Mouse (Mus musculus) hindbrain, embryonic 10.5 days (tissue): ENCODE measurements around the gene Gucy2g. TPM values are rescaled to one million over a fixed set of nuclear protein-coding genes. Genes with fewer than 3 reads are reported as not detected.
A peak's percentile ranks its signal among the peaks of the same experiment; 100 is the strongest.
"Not testable (repeated sequence)": the region's sequence is repeated elsewhere in the genome, so short reads cannot be mapped to it uniquely, and the experiment has no call there.

Experiments
- DNase-seq: peaks from one replicate; pipeline ENCODE4 v3.0.0-alpha.2; 2017; ENCODE audit warnings: low spot score
- H3K27ac ChIP-seq: fragments of 300-500 bp; sonication (generic); 2 replicates; pipeline ENCODE4 v1.5.1; 2016; ENCODE audit warnings: mild to moderate bottlenecking, moderate library complexity
- H3K27me3 ChIP-seq: fragments of 300-500 bp; sonication (generic); 2 replicates; pipeline ENCODE4 v1.6.1; 2016; ENCODE audit warnings: mild to moderate bottlenecking; ENCODE audit not compliant: poor library complexity, insufficient read depth, severe bottlenecking
- H3K36me3 ChIP-seq: fragments of 300-500 bp; sonication (generic); 2 replicates; pipeline ENCODE4 v1.6.1; 2016; ENCODE audit warnings: mild to moderate bottlenecking, moderate library complexity
- H3K4me1 ChIP-seq: fragments of 300-500 bp; sonication (generic); replicated peaks from 2 replicates; pipeline ENCODE4 v1.6.1; 2016; ENCODE audit warnings: mild to moderate bottlenecking
- H3K4me3 ChIP-seq: fragments of 300-500 bp; sonication (generic); 2 replicates; pipeline ENCODE4 v1.5.1; 2016; ENCODE audit warnings: mild to moderate bottlenecking, moderate library complexity
- H3K9me3 ChIP-seq: fragments of 300-500 bp; sonication (generic); 2 replicates; pipeline ENCODE4 v1.6.1; 2016; ENCODE audit warnings: mild to moderate bottlenecking, moderate library complexity
- whole genome bisulfite sequencing: fragments of 180-500 bp; shearing (Covaris S2); methylation state at CpG from one replicate; pipeline ENCODE4 v1.1.7; 2016; 5-methylcytosine and 5-hydroxymethylcytosine counted together
- polyA plus RNA-seq: library from polyadenylated mRNA; unstranded; fragments of >200 nt; fragmentation: Nextera tagmentation; extraction: Ambion mirVana; gene quantifications from 2 replicates; pipeline ENCODE4 v1.2.1, GENCODE M21; 2016

The Gucy2g gene
- polyA plus RNA-seq, 1 experiment from 2014 or later, result not detected

DNA sequence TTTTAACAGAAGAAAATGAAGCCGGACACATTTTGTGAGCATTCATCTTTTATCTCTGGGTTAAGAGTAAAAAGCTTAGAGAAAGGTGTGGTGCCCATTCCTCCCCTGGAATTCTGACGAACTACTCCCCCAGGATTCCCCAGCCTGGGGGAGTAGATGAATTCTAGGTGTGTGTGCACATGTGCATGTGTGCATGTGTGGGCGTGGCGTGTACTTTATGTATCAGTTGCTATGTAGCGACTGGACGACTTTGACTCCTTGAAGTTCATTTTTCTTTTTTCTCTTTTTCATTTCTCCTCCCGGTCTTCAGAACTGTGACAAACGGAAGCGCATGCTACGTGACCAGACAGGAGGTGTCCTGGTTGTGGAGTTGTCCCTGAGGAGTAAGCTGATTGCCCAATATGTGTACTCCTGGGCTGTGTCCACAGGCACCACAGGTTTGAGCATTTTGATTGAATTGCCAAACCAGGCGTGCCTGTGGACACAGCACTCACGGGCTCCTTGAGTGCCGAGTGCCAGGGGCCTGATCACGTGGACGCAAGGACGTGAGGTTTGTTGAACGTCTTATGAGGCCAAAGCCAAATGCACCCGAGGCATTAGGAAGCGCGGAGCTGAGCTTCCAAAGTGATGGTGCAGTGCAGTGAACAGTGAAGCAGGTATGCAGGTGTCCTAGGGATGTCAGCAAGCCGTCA lies 48.6 kb downstream of the Gucy2g start:
- Histone ChIP-seq H3K27ac (peak overlapping the region; percentile 74), H3K4me1 (peaks cover 13% of the 10 kb centered on the region), H3K9me3 (no peaks in the 10 kb centered on the region), H3K27me3 (no peaks in the 10 kb centered on the region), H3K36me3 (no peaks in the 10 kb centered on the region), H3K4me3 (no peak overlapping the region)
- DNase-seq, result no peak
- WGBS, result 91% methylated on average over 21 of the region's 21 CpGs

DNA sequence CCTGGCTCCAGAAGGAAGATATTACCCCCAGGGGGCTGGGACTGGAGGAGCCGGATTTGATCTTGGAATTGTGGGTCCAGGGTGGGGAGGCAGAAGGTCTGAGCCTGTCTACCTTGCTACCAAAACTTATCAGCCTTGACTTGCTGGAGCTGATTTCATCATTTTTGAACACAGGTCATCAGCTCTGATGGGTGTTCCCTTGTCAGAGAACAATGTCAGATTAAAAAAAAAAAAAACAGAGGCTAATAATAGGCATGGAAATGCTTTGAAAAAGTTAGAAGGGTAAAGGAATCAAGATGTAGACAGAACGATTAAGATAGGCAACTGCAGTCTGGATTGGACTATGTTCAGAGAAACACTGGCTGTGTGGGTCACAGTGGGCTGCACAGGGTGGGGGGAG lies 49.4 kb downstream of the Gucy2g start:
- 72% methylated on average over 2 of the region's 2 CpGs for WGBS
- no peaks in the 10 kb centered on the region for H3K36me3 ChIP-seq
- H3K27me3 ChIP-seq, result no peaks in the 10 kb centered on the region
- no peak for DNase-seq
- H3K27ac ChIP-seq, result peak overlapping the region; percentile 74
- H3K4me3 ChIP-seq, result no peak overlapping the region
- no peaks in the 10 kb centered on the region for H3K9me3 ChIP-seq
- peaks cover 13% of the 10 kb centered on the region for H3K4me1 ChIP-seq

DNA sequence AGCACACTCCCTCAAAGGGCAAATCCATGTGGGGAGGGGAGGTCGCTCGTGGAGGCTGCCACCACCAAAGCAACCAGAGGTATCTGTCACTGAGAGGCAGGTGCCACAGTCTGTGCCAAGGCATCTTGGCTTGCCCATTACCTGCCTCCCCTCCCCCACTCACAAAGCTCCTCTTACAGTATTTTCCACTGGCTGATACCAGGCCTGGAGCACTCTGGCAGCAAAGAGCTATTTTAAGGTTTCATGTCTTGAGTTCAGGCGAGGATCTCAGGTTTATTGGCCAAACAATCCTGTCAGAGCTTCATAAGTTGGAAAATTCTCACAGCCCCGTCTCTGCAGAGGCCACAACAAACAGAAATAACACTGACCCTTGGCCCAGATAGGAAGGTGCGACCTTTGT lies 51.0 kb downstream of the Gucy2g start:
- Histone ChIP-seq H3K27ac (no peak overlapping the region), H3K36me3 (no peaks in the 10 kb centered on the region), H3K9me3 (no peaks in the 10 kb centered on the region), H3K4me1 (peaks cover 21% of the 10 kb centered on the region), H3K4me3 (no peak overlapping the region), H3K27me3 (no peaks in the 10 kb centered on the region)
- 90% methylated on average over 5 of the region's 5 CpGs for WGBS
- DNase-seq, result no peak

DNA sequence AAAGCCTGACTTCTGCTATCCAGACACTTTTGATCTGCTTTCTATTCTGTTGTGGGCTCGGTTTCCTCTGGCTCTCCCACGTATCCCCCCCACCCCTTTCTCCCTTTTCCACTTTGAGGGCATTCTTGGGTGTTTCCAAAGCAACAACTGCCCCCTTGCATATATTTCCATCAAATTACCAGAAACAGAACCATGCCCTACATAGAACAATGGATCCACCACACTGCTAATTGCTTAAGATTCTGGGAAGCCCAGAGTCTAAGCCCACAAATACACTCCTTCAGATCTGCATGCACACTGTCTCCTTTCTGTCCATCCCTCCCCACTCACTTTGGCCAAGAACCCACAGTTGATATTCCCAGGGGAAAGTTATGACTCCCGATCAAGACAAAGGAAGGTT lies 55.4 kb downstream of the Gucy2g start:
- Histone ChIP-seq H3K4me3 (no peak overlapping the region), H3K27me3 (no peaks in the 10 kb centered on the region; the same call in 1 of the 2 replicates), H3K27ac (peak overlapping the region; percentile 80), H3K4me1 (peaks cover 19% of the 10 kb centered on the region), H3K9me3 (no peaks in the 10 kb centered on the region), H3K36me3 (no peaks in the 10 kb centered on the region)
- no peak for DNase-seq
- 42% methylated on average over 3 of the region's 3 CpGs for WGBS

DNA sequence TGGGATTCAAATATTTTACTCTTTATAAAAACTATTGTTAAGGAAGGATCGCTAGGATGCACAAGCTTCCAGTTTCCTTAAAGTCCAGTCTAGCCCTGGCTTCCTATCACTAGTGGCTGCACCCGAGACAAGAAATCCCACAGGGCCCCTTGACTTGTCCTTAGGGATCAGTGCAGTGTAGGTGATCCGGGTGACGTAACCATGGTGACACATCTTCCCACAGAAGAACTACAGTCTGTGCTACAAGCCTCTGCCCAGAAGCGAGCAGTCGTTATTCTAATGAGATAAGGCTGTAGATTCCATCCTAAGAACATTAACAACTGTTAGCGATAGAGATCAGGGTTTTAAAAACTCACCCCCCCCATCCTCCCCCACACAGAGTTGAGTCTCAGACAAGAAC lies 56.0 kb downstream of the Gucy2g start:
- DNase-seq, result no peak
- no peaks in the 10 kb centered on the region; the same call in 1 of the 2 replicates for H3K27me3 ChIP-seq
- WGBS, result 58% methylated on average over 7 of the region's 7 CpGs
- H3K36me3 ChIP-seq, result no peaks in the 10 kb centered on the region
- H3K4me3 ChIP-seq, result no peak overlapping the region
- H3K4me1 ChIP-seq, result peaks cover 21% of the 10 kb centered on the region
- H3K9me3 ChIP-seq, result no peaks in the 10 kb centered on the region
- peak overlapping the region; percentile 80 for H3K27ac ChIP-seq

DNA sequence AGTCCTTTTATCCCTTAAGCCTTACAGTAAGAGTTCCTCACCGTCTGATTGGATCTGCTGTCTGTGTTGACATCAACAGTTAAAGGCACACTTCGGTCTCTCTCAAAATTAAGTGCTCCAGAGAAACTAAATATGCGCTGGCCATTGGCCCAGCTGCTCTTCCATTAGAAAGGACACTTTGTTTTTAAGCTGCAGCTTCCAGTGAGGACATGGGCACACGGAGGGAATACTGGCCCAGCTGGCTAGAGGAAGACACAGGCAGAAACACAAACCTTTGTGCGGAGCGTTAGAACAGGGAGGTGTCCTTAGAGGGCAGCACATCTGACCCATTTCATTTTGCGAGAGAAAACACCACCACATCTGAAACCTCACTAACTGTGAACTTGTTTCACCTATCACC lies 56.6 kb downstream of the Gucy2g start:
- WGBS, result 77% methylated on average over 7 of the region's 7 CpGs
- H3K27ac ChIP-seq, result peak overlapping the region; percentile 80
- no peaks in the 10 kb centered on the region; the same call in 1 of the 2 replicates for H3K27me3 ChIP-seq
- H3K36me3 ChIP-seq, result no peaks in the 10 kb centered on the region
- DNase-seq, result no peak
- H3K4me1 ChIP-seq, result peaks cover 21% of the 10 kb centered on the region
- no peak overlapping the region for H3K4me3 ChIP-seq
- H3K9me3 ChIP-seq, result no peaks in the 10 kb centered on the region

DNA sequence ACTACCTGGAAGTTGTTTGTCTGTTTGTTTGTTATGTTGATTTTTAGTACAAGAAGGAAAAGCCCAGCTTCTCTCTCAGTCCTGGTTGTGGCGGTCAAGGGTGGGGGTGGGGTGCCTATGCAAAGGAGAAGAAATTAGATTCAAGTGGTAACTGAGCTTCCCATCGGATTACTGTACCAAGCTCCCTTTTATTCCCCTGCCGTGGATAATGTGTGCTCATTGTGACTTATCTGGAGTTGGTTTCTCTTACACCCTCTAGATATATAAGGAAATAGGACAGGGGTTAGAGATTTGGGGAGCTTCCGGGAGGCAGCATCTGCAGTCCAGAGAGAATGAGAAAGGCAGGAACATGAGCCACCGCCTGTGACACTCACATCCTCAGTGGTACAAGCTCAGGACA lies 60.6 kb downstream of the Gucy2g start, which contains the start of gene Tectb:
Tectb (plus strand) TSS at position 301 of the 400 bp plus-strand sequence.
- DNase-seq, result no peak
- WGBS, result 77% methylated on average over 5 of the region's 5 CpGs
- Histone ChIP-seq H3K4me3 (no peak within 1 kb of the TSS), H3K27ac (no peak within 1 kb of the TSS), H3K9me3 (no peaks in the 10 kb centered on the region), H3K4me1 (peaks cover 16% of the 10 kb centered on the region), H3K36me3 (no peaks in the 10 kb centered on the region), H3K27me3 (no peaks in the 10 kb centered on the region; the same call in 1 of the 2 replicates)

DNA sequence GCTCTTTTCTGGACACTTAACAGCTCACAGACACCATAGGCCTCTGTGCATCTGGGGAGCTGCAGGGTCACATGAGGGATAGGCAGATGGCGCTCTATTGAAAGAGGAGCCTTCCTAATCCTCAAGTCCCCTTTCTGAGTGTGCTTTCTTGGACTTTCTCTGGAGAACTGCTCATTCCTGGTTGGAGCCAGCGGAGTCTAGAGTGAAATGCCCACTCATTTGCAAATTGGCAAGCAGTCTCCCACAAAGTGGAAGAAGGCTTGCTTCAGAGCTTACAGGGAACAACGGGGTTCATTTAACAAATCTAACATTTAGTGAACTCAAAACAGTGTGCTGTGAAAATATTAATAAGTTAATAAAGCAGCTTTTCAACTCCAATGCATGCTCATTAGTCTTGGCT lies 63.9 kb downstream of the Gucy2g start:
- DNase-seq, result no peak
- Histone ChIP-seq H3K9me3 (no peaks in the 10 kb centered on the region), H3K27me3 (no peaks in the 10 kb centered on the region; the same call in 1 of the 2 replicates), H3K4me3 (no peak overlapping the region), H3K4me1 (0 out of 2 replicates have a peak, but pooled peaks cover 2% of the 10 kb centered on the region), H3K36me3 (no peaks in the 10 kb centered on the region), H3K27ac (no peak overlapping the region)
- WGBS, result 86% methylated on average over 3 of the region's 3 CpGs

DNA sequence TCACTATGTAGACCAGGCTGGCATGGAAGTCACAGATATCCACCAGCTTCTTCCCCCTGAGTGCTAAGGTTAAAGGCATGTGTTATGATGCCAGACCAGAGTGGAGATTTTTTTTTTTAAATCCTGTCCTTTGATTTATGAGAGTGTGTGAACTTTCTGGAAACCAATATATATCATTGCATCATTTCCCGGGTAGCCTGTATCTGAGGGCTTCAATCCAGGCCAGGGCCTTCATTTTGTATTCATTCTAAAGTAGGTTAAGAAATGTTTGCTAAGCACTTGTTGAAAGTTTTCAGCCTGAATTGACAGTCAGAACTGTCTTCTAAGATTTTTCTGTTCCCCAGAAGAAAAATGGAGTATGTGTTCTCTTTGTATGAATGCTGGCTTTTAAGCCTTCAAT lies 69.5 kb downstream of the Gucy2g start:
- 90% methylated on average over 1 of the region's 1 CpGs for WGBS
- Histone ChIP-seq H3K9me3 (peaks cover 18% of the 10 kb centered on the region), H3K4me1 (no peaks in the 10 kb centered on the region), H3K4me3 (no peak overlapping the region), H3K36me3 (no peaks in the 10 kb centered on the region), H3K27ac (no peak overlapping the region), H3K27me3 (no peaks in the 10 kb centered on the region)
- no peak for DNase-seq

DNA sequence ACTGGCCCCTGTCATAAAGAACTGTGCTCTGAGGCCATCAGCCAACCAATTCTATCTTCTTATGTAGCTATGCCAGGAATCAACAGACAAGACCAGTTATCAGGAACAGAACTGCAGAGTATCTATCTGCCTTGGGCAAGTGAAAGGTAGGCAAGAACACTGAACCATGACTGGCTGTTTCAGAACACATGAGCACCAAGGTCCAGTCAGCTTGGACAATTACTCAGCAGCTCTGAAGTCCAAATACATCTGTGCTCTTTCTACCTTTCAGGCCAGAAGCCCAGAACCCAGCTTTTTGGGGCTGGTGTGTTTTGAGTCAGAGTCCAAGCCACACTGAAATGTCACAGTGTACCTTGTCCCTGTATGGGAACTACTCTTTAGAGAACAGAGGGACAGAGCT lies 70.6 kb downstream of the Gucy2g start:
- H3K27me3 ChIP-seq, result no peaks in the 10 kb centered on the region
- H3K27ac ChIP-seq, result no peak overlapping the region
- H3K4me1 ChIP-seq, result no peaks in the 10 kb centered on the region
- peaks cover 18% of the 10 kb centered on the region for H3K9me3 ChIP-seq
- no peaks in the 10 kb centered on the region for H3K36me3 ChIP-seq
- DNase-seq, result no peak
- no peak overlapping the region for H3K4me3 ChIP-seq

DNA sequence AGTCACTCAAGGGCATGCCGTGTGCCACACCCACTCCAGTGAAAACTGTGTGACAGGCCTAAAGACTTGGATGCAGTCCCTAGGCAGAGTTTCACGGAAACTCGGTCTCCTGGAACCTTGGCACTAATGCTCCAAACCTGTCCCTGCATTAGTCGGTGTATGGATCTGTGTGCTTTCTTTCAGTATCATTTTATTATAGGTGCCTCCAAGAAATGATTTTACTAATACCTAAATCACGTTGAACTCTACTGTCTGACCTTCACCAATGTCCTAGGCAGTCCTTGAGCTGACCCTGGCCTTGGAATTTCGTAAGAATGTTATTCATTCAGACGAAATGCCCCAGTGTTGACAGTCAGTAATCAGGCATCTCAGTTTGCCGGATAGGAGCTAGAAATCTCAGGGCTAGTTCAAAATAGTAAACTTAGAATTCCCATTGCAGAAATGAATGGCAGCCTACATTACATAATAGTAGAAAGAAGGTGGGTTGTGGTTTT lies 71.8 kb downstream of the Gucy2g start:
- WGBS, result 92% methylated on average over 8 of the region's 8 CpGs
- not testable (repeated sequence) for H3K36me3 ChIP-seq

DNA sequence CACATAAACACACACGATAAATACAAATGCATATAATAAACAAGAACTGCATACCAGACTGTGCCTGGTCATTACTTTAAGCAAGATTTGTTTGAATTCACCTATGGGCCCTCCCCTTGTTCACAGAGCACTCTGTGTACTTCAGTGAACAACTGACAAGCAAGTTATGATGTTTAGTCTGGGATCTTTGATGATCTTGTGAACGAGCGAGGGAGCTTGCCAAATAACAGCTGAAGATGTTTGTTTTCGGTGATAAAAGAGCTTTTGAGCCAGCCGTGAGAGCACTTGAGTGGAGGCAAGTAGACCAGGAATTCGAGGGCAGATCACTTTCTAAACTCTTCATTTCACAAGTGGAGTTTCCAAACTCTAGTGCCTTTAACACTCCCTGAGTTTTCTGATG lies 72.7 kb downstream of the Gucy2g start:
- Histone ChIP-seq H3K4me1 (no peaks in the 10 kb centered on the region), H3K27me3 (no peaks in the 10 kb centered on the region), H3K36me3 (no peaks in the 10 kb centered on the region), H3K27ac (no peak overlapping the region), H3K9me3 (peaks cover 18% of the 10 kb centered on the region), H3K4me3 (no peak overlapping the region)
- 91% methylated on average over 6 of the region's 6 CpGs for WGBS
- no peak for DNase-seq

More for the DNA sequence above, 71.8 kb downstream of the Gucy2g start:
- not testable (repeated sequence) for H3K27me3 ChIP-seq, H3K4me1 ChIP-seq, DNase-seq, H3K4me3 ChIP-seq, H3K27ac ChIP-seq
- peaks cover 18% of the 10 kb centered on the region for H3K9me3 ChIP-seq

DNA sequence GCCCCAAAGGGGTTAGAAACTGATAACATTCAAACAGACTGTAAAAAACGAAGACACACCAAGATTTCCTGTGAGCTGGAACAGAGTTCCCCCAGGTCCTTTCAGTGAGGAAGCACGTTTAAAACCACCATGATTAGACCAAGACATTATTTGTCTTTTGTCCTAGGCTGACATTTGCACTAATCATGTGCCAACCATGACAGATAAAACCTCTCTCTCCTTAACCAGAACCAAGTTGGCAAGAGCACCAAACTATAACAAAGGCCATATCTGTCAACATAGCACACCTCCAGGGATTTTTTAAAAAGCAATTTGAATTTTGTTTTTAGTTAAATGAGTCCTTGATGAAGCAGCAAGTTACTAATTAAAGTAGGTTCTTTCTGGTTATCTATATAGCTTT lies 73.3 kb downstream of the Gucy2g start:
- Histone ChIP-seq H3K27me3 (no peaks in the 10 kb centered on the region), H3K4me1 (no peaks in the 10 kb centered on the region), H3K27ac (no peak overlapping the region), H3K9me3 (peaks cover 18% of the 10 kb centered on the region), H3K4me3 (no peak overlapping the region), H3K36me3 (no peaks in the 10 kb centered on the region)
- no peak for DNase-seq
- 64% methylated on average over 2 of the region's 2 CpGs for WGBS
